Mouse (Mus musculus): ENCODE measurements around the gene Slc6a19.

Slc6a19 gene

GRCm38 (mm10) chr13:73654976-73655375 lies 49.7 kb downstream of the Slc6a19 start:
- no peak for DNase-seq

DNA sequence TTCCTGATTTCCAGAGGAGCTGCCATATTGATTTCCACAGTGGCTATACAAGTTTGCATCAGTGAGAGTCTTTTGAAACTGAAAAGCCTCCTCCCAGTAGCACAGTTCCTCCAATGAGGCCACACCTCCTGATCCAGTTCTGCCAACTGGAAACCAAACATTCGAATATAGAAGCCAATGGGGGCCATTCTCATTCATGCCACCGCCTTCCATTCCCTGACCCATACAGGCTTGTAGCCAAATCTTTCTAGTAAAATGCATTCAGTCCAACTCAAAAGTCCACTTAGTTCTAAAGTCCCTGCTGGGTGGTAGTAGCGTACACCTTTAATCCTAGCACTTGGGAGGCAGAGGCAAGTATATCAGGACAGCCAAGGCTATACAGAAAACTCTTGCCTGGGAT lies 51.4 kb downstream of the Slc6a19 start:
- no peak for DNase-seq

- peak; percentile 17 to 21 for DNase-seq
Measured at GRCm38 (mm10) chr13:73646397-73647087, 58.1 kb downstream of the Slc6a19 start.

DNA sequence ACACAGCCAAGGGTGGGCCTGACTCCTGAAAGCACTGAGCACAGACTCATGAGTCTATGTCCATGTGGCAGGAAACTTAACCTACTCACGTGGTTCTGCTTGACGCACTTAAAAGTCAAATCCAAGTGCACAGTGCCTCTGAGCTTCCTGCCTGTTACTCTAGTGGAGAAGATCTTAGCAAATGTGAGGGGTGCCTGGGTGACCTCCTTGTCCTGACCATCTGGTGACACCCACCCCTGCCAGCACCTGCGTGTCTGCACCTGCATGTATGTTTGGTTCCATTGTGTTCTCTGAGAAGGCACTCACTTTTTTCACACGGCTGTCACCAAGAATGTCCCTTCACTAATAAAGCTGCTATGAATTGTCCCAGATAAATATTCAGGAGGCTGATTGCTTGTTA lies 63.4 kb downstream of the Slc6a19 start:
- DNase-seq, result no peak

- no peak for DNase-seq
Measured at GRCm38 (mm10) chr13:73637826-73638225, 66.8 kb downstream of the Slc6a19 start.

- no peak for DNase-seq
Measured at GRCm38 (mm10) chr13:73631837-73632236, 72.8 kb downstream of the Slc6a19 start.
